Mouse (Mus musculus): ENCODE data around the gene Lrrc42. TPM values are rescaled to one million over a fixed set of nuclear protein-coding genes. Genes with fewer than 3 reads are reported as not detected.

The Lrrc42 gene
- polyA plus RNA-seq, 1 experiment from 2014 or later = 59.9 TPM

DNA sequence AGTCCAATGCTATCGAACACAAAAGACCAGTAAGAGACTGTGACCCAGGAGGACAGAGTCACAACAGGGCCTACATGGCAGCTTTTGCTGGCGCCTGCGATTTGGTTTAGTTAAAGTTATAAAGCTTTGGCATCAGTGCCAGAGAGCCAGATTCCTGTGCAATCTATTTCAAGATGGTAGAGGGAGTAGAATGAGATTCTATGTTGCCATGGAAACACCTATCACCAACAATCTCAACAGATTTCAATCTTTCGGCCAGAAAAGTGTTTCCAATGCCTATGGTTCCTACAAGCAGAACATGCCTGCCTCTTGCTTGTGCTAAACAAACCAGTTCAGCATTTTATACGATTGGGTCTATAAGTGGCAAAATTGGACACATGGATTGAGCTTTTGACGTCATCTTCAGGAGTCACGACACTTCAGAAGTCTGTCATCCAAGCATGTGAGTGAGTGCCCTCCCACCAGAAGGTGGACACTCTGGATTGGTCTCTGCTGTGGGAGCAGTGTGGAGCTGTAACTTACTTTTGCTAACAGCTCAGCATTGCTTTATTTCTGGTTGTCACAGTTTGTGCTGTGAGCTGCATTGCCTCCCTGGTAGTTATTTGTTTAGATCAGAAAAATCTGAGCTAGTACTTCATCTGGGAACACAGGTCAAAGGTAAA is 38.4 kb upstream of the Lrrc42 start:
- Histone ChIP-seq H3K9ac (replicated peaks; ENCODE audit: low read depth, low read length) (no peak overlapping the region), H3K36me3 (ENCODE audit: control insufficient read depth, insufficient read depth) (no peaks in the 10 kb centered on the region), H3K4me1 (replicated peaks; ENCODE audit: control insufficient read depth, insufficient read depth, low read length) (peaks cover 3% of the 10 kb centered on the region; the same call in 1 of the 2 replicates), H3K9me3 (ENCODE audit: control insufficient read depth, low read length) (no peaks in the 10 kb centered on the region), H3K4me2 (ENCODE audit: low read length) (no peak overlapping the region), H3K4me3 (replicated peaks; ENCODE audit: low read length) (no peak overlapping the region), H3K27me3 (replicated peaks; ENCODE audit: control insufficient read depth, insufficient read depth, low read length) (no peaks in the 10 kb centered on the region), H3K27ac (ENCODE audit: low read length) (peak overlapping the region; percentile 30)
- no peak for ATAC-seq
- WGBS = 76% methylated on average over 7 of the region's 7 CpGs

DNA sequence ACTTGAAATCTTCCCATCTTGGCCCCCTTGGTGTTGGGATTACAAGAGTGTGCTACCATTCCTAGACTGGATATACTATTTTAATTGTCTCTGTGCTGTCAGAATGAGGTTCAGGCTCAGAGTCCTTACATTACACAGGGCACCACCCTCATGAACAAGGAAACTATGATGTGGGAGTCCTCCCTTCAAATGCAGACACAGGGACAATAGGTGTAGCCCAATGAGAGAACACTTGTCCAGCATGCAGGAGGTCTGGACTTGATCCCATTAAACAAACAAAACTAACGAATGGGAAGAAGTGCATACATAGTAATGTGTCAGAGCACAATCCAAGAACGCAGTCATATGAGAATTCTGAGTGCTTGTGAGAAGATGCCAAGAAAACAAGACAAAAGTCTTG is 34.2 kb upstream of the Lrrc42 start:
- ATAC-seq = no peak
- Histone ChIP-seq H3K4me1 (replicated peaks; ENCODE audit: control insufficient read depth, insufficient read depth, low read length) (peaks cover 3% of the 10 kb centered on the region; the same call in 1 of the 2 replicates), H3K4me3 (replicated peaks; ENCODE audit: low read length) (no peak overlapping the region), H3K36me3 (ENCODE audit: control insufficient read depth, insufficient read depth) (no peaks in the 10 kb centered on the region), H3K27me3 (replicated peaks; ENCODE audit: control insufficient read depth, insufficient read depth, low read length) (no peaks in the 10 kb centered on the region), H3K9me3 (ENCODE audit: control insufficient read depth, low read length) (no peaks in the 10 kb centered on the region), H3K9ac (replicated peaks; ENCODE audit: low read depth, low read length) (no peak overlapping the region), H3K27ac (ENCODE audit: low read length) (no peak overlapping the region), H3K4me2 (ENCODE audit: low read length) (no peak overlapping the region)
- WGBS = 72% methylated on average over 2 of the region's 2 CpGs

DNA sequence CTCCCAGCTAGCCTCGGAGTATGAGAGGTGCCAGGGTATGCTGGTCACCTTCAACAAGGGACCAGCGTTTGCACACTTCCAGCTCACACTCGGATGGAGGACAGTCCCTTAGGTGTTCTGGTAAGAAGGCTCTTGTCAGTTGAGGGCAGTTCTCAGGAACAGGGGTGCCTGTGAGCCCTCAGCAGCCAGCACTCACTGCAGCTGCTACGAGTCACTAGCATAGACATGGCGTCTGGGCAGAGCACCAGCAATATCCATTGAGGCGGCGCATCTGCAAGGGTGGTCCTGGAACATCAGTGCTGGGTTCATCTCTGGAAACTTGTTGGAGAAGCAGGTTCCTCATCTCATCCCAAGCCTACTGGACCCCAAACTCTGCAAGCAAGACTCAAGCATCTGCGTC is 33.1 kb upstream of the Lrrc42 start:
- H3K4me3 ChIP-seq (replicated peaks; ENCODE audit: low read length) = no peak overlapping the region

DNA sequence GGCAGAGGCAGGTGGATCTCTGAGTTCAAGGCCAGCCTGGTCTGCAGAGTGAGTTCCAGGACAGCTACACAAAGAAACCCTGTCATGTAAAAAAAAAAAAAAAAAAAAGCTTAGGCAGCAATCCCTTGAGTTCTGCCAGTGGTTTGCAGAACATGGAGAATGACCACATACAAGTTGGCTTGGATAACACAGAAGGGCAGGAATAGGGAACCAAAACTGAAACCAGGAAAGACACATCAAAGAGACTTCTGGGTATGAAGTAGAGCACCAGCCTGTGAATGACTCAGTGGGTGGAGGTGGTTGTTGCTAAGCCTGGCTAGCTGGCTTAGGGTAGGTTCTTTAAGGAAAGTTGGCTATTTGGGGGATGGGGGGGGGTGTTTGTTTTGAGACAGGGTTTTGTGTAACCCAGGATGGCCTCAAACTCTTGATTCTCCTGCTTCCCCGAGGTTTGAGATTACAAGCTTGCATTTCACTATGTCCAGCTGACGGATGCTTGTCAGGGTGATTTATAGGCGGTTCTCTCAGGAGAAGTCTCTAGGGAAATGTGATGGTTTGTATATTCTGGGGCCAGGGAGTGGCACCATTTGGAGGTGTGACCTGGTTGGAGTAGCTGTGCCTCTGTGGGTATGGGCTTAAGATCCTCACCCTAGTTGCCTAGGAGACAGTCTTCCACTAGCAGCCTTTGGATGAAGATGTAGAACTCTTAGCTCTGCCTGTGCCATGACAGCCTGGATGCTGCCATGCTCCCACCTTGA is 32.3 kb upstream of the Lrrc42 start:
- no peaks in the 10 kb centered on the region for H3K27me3 ChIP-seq (replicated peaks; ENCODE audit: control insufficient read depth, insufficient read depth, low read length)
- H3K36me3 ChIP-seq (ENCODE audit: control insufficient read depth, insufficient read depth) = no peaks in the 10 kb centered on the region
- 87% methylated on average over 3 of the region's 3 CpGs for WGBS
- H3K9me3 ChIP-seq (ENCODE audit: control insufficient read depth, low read length) = no peaks in the 10 kb centered on the region
- no peak overlapping the region for H3K4me2 ChIP-seq (ENCODE audit: low read length)
- no peak overlapping the region for H3K9ac ChIP-seq (replicated peaks; ENCODE audit: low read depth, low read length)
- H3K4me1 ChIP-seq (replicated peaks; ENCODE audit: control insufficient read depth, insufficient read depth, low read length) = no peaks in the 10 kb centered on the region
- no peak overlapping the region for H3K27ac ChIP-seq (ENCODE audit: low read length)
- ATAC-seq = no peak
- no peak overlapping the region for H3K4me3 ChIP-seq (replicated peaks; ENCODE audit: low read length)

More for the DNA sequence above, 33.1 kb upstream of the Lrrc42 start:
- peaks cover 2% of the 10 kb centered on the region; the same call in 1 of the 2 replicates for H3K4me1 ChIP-seq (replicated peaks; ENCODE audit: control insufficient read depth, insufficient read depth, low read length)
- H3K27ac ChIP-seq (ENCODE audit: low read length) = no peak overlapping the region
- 92% methylated on average over 8 of the region's 8 CpGs for WGBS
- no peak for ATAC-seq
- H3K4me2 ChIP-seq (ENCODE audit: low read length) = no peak overlapping the region
- H3K27me3 ChIP-seq (replicated peaks; ENCODE audit: control insufficient read depth, insufficient read depth, low read length) = no peaks in the 10 kb centered on the region
- H3K9me3 ChIP-seq (ENCODE audit: control insufficient read depth, low read length) = no peaks in the 10 kb centered on the region
- no peak overlapping the region for H3K9ac ChIP-seq (replicated peaks; ENCODE audit: low read depth, low read length)
- no peaks in the 10 kb centered on the region for H3K36me3 ChIP-seq (ENCODE audit: control insufficient read depth, insufficient read depth)

DNA sequence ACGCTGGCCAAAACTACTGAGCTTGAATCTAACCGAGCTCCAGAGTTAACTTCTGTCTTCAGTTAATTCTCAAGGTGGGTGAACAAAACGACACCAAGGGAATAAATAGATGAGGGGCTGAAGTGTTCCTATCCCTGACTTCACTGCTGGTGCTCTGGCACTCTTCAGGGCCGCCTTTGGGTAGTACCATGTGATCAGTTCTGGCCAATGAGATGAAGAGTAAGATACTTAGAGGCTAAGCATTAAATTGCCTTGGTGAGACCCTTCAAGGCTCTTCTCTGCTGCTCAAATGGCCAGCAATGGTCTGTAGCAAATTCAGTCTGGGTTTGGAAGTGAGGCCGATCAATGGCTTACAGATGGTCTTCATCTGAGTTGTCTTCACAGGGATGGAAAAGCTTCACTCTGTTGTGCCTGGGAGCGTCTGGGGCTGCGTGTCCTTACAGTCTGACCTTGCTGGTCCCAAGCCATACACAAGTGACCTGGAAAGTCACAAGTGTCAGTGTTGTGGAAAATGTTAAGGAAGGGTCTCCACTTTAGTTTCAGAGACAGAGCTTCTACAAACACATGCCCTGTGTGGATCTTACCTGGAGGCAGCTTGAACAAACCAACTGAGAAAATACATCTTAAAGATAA is 27.6 kb upstream of the Lrrc42 start:
- Histone ChIP-seq H3K4me1 (replicated peaks; ENCODE audit: control insufficient read depth, insufficient read depth, low read length) (peaks cover 4% of the 10 kb centered on the region; the same call in 1 of the 2 replicates), H3K4me2 (ENCODE audit: low read length) (no peak overlapping the region), H3K27ac (ENCODE audit: low read length) (no peak overlapping the region), H3K4me3 (replicated peaks; ENCODE audit: low read length) (no peak overlapping the region), H3K9ac (replicated peaks; ENCODE audit: low read depth, low read length) (no peak overlapping the region), H3K36me3 (ENCODE audit: control insufficient read depth, insufficient read depth) (no peaks in the 10 kb centered on the region), H3K27me3 (replicated peaks; ENCODE audit: control insufficient read depth, insufficient read depth, low read length) (no peaks in the 10 kb centered on the region), H3K9me3 (ENCODE audit: control insufficient read depth, low read length) (no peaks in the 10 kb centered on the region)
- ATAC-seq = no peak
- WGBS = 82% methylated on average over 7 of the region's 7 CpGs

DNA sequence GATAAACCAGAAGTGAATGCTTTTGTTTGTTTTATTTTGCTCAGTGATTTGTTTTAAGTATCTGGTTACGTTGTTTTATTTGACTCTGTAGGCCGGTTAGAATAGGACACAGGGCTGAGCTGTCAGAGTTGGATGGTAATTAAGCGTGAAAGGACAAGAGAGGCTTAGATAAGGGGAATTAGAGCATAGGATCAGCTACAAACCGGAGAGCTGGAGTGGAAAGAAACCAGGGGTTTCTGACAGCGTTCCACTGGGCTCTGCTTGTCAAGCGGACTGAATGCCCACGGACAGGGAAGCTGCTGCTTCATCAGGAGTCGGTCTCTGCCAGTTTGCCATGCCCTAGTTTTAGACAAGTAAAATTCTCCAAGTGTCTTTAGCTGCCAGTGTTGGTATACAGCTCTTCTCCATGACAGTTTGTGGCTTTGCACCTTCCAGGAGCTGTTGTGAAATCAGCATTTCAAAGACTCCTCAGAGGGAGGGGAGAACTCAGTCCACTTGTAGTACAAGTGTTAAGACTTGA is 24.9 kb upstream of the Lrrc42 start:
- WGBS = 4% methylated on average over 8 of the region's 8 CpGs
- Histone ChIP-seq H3K4me1 (replicated peaks; ENCODE audit: control insufficient read depth, insufficient read depth, low read length) (peaks cover 4% of the 10 kb centered on the region; the same call in 1 of the 2 replicates), H3K9me3 (ENCODE audit: control insufficient read depth, low read length) (no peaks in the 10 kb centered on the region), H3K27ac (ENCODE audit: low read length) (no peak overlapping the region), H3K4me2 (ENCODE audit: low read length) (no peak overlapping the region), H3K4me3 (replicated peaks; ENCODE audit: low read length) (no peak overlapping the region), H3K36me3 (ENCODE audit: control insufficient read depth, insufficient read depth) (no peaks in the 10 kb centered on the region), H3K27me3 (replicated peaks; ENCODE audit: control insufficient read depth, insufficient read depth, low read length) (no peaks in the 10 kb centered on the region), H3K9ac (replicated peaks; ENCODE audit: low read depth, low read length) (no peak overlapping the region)
- no peak for ATAC-seq

DNA sequence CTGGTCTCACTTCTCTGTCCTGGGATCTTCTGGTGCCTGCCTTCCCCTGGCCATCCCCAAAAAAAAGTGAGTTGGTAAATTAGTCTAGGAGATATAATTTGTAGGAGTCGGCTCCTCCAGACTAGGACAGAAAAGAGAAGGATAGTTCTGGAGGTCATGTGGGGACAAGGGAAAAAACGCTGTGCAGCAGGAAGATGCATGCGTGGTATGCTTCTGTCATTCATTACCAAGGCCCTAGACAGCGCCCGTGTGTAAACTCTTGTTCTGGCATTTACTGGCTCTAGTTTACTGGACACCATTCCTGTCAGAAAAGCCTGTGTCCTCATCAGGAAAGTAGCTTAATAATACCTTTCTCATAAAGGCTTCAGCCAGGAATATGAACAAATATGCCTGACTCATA is 21.2 kb upstream of the Lrrc42 start:
- Histone ChIP-seq H3K9me3 (ENCODE audit: control insufficient read depth, low read length) (no peaks in the 10 kb centered on the region), H3K27ac (ENCODE audit: low read length) (no peak overlapping the region), H3K4me2 (ENCODE audit: low read length) (no peak overlapping the region), H3K4me3 (replicated peaks; ENCODE audit: low read length) (no peak overlapping the region), H3K36me3 (ENCODE audit: control insufficient read depth, insufficient read depth) (no peaks in the 10 kb centered on the region), H3K9ac (replicated peaks; ENCODE audit: low read depth, low read length) (no peak overlapping the region), H3K4me1 (replicated peaks; ENCODE audit: control insufficient read depth, insufficient read depth, low read length) (peaks cover 4% of the 10 kb centered on the region; the same call in 1 of the 2 replicates), H3K27me3 (replicated peaks; ENCODE audit: control insufficient read depth, insufficient read depth, low read length) (no peaks in the 10 kb centered on the region)
- no peak for ATAC-seq
- WGBS = 94% methylated on average over 5 of the region's 5 CpGs

DNA sequence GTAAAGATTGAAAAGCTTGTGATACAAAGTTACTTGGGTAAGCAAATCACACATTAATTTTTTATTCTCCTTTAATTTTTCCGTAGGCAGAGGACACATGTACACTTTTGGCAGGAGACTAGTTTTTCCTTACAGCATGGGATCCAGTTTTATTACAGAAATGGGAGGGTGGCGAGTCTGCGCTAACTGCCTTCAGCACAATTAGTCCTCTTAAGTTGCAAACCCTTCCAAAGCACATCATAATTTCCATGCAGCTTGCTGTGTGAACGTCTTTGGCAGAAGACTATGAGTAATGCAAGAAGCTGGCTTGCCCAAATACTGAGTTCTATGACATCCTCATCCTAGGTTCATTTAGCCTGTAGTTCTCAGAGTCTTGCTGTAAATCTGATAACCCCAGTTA is 20.4 kb upstream of the Lrrc42 start:
- Histone ChIP-seq H3K4me3 (replicated peaks; ENCODE audit: low read length) (no peak overlapping the region), H3K4me2 (ENCODE audit: low read length) (no peak overlapping the region), H3K9ac (replicated peaks; ENCODE audit: low read depth, low read length) (no peak overlapping the region), H3K4me1 (replicated peaks; ENCODE audit: control insufficient read depth, insufficient read depth, low read length) (peaks cover 4% of the 10 kb centered on the region; the same call in 1 of the 2 replicates), H3K27me3 (replicated peaks; ENCODE audit: control insufficient read depth, insufficient read depth, low read length) (no peaks in the 10 kb centered on the region), H3K9me3 (ENCODE audit: control insufficient read depth, low read length) (no peaks in the 10 kb centered on the region), H3K36me3 (ENCODE audit: control insufficient read depth, insufficient read depth) (no peaks in the 10 kb centered on the region), H3K27ac (ENCODE audit: low read length) (no peak overlapping the region)
- WGBS = 76% methylated on average over 4 of the region's 4 CpGs
- no peak for ATAC-seq

DNA sequence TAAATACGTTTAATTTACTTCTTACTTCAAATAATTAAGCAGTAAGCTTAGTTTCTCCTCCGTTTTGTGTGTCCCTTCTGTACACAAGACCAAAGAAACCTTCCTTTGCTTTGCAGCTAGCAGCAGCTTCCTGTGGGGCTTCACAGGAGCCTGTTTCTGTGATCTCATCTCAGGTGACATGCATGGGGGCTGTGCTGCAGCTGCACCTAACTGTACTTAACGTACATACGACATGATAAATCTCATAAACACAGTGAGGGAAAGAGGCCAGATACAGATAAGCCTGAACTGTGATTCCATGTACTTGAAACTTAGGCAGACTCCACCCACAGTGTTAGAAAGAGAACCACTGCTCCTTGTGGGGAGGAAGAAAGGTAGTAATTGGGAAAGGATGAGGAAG is 6.7 kb upstream of the Lrrc42 start:
- no peaks in the 10 kb centered on the region for H3K27me3 ChIP-seq (replicated peaks; ENCODE audit: control insufficient read depth, insufficient read depth, low read length)
- no peaks in the 10 kb centered on the region for H3K36me3 ChIP-seq (ENCODE audit: control insufficient read depth, insufficient read depth)
- H3K4me1 ChIP-seq (replicated peaks; ENCODE audit: control insufficient read depth, insufficient read depth, low read length) = no peaks in the 10 kb centered on the region
- no peak overlapping the region for H3K9ac ChIP-seq (replicated peaks; ENCODE audit: low read depth, low read length)
- no peak overlapping the region for H3K4me3 ChIP-seq (replicated peaks; ENCODE audit: low read length)
- WGBS = 77% methylated on average over 4 of the region's 4 CpGs
- no peak for ATAC-seq
- no peak overlapping the region for H3K4me2 ChIP-seq (ENCODE audit: low read length)
- no peaks in the 10 kb centered on the region for H3K9me3 ChIP-seq (ENCODE audit: control insufficient read depth, low read length)
- no peak overlapping the region for H3K27ac ChIP-seq (ENCODE audit: low read length)

Measured in forebrain, embryonic 16.5 days (tissue).